Mouse (Mus musculus): ENCODE data around the gene Olfr143. TPM values are rescaled to one million over a fixed set of nuclear protein-coding genes. Genes with fewer than 3 reads are reported as not detected.

Gene Olfr143
- not detected in 4 replicates for total RNA-seq (2023)

DNA sequence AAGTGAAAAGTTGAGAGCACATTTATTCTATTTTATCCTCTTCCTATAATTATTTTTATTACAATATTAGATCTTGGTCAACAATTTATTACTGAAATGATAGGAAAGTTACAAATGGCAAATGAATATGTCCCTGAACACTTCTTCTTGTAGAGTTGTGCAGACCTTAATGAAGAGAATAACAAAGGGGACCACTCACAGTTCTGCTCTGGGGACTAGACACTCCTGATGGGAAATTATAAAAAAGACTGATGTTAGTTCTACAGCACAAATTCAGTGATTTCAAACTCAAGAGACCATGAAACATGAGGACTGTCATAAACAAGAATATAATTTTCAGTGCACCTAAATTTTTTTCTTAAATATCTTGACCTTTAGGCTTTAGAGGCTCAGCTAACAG lies at the start of gene Olfr143:
Olfr143 (plus strand) TSS at position 301 of the 400 bp plus-strand sequence.

DNA sequence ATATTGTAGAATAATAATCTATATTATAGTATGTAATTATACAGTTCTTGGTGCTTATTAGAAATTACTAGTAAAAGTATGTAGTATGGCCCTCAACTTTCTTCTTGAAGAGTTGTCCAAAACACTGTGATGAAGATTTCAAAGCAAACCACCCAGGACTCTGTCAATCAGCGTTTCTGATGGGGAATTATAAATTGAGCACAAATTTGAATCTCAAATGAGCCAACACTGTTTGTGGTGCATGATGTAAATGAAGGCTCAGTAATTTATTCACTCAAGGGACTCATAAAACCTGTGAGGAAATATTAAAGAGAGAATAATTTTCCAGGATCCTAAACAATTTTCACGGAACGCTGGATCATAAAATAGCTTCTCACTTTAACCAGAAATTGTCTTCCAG lies 44.5 kb upstream of the Olfr143 start, which contains the start of gene Olfr893:
Olfr893 (plus strand) TSS at position 301 of the 400 bp plus-strand sequence.

DNA sequence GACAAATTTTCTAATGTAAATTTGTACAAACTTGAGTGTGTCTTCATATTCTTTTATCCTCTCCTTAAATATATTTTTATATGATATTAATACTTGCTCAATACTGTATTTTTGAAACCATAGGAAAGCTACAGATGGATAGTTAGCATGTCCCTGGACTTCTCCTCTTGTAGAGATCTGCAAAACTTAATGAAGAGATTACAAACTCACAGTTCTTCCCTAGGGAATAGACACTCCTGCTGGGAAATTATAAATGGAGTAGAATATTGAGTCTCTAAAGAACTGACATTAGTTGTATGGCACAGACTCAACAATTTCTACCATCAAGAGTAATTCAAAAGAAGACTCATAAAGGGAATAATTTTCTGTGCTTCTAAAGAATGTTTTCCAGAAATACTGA lies 34.8 kb upstream of the Olfr143 start, which contains the start of gene Olfr894:
Olfr894 (plus strand) TSS at position 301 of the 400 bp plus-strand sequence.

DNA sequence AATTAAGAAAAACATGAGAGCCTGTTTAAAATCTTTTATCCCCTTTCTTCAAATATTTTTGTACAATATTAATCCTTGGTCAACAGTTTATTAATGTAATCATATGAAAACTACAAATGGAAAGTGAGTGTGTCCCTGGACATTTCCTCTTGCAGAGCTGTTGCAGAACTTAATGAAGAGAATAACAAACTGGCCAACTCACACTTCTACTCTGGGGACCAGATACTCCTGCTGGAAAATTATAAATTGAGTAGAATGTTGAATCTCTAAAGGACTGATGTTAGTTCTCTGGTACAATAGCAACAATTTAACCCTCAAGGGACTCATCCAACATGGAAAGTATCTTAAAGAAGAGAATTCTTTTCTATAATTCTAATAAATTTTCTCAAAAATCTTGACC lies 15.0 kb downstream of the Olfr143 start, which contains the start of gene Olfr895:
Olfr895 (plus strand) TSS at position 301 of the 400 bp plus-strand sequence.

DNA sequence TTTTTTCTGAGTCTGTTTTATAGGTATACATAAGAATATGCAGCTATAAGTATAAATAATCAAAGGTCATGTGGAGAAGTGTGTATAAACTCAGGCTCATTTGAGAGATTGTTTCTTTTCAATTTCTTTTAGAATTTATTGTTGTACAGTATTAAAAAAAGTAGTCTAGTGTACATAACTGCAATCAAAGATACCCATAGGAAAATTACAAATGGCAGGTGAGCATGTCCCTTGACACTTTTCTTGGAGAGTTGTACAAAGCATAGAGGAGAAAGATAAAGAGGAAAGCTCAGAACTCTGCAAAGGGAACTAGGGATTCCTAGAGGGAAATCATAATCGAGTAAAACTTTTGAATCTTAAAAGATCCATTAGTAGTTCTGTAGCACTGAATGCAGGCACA lies 38.2 kb downstream of the Olfr143 start, which contains the start of gene Olfr896-ps1:
Olfr896-ps1 (plus strand) TSS at position 301 of the 400 bp plus-strand sequence.

Other genes starting within 250 kb of the Olfr143 start
- not detected in 4 replicates for gene Olfr883, start 227.0 kb upstream of the Olfr143 start, total RNA-seq (2023)
- not detected in 4 replicates for gene Olfr884, start 206.2 kb upstream of the Olfr143 start, total RNA-seq (2023)
- gene Olfr885, start 191.5 kb upstream of the Olfr143 start, total RNA-seq (2023) = not detected in 4 replicates
- not detected in 4 replicates for gene Olfr887, start 168.7 kb upstream of the Olfr143 start, total RNA-seq (2023)
- gene Olfr888, start 144.6 kb upstream of the Olfr143 start, total RNA-seq (2023) = not detected in 4 replicates
- 0.09 to 0.19 TPM in 2 of 4 replicates, not detected in the others for gene Olfr889, start 137.6 kb upstream of the Olfr143 start, total RNA-seq (2023)
- gene Olfr890, start 110.3 kb upstream of the Olfr143 start, total RNA-seq (2023) = not detected in 4 replicates
- not detected in 4 replicates for gene Olfr891, start 72.0 kb upstream of the Olfr143 start, total RNA-seq (2023)
- not detected in 4 replicates for gene Olfr893, start 44.4 kb upstream of the Olfr143 start, total RNA-seq (2023)
- not detected in 4 replicates for gene Olfr894, start 34.7 kb upstream of the Olfr143 start, total RNA-seq (2023)
- not detected in 4 replicates for gene Olfr895, start 15.1 kb downstream of the Olfr143 start, total RNA-seq (2023)
- gene Olfr896-ps1, start 38.3 kb downstream of the Olfr143 start, total RNA-seq (2023) = not detected in 4 replicates
- gene Olfr25, start 76.3 kb downstream of the Olfr143 start, total RNA-seq (2023) = not detected in 4 replicates
- not detected in 4 replicates for gene Olfr898, start 95.6 kb downstream of the Olfr143 start, total RNA-seq (2023)
- not detected in 4 replicates for gene Olfr250, start 114.1 kb downstream of the Olfr143 start, total RNA-seq (2023)
- gene Olfr251, start 124.3 kb downstream of the Olfr143 start, total RNA-seq (2023) = not detected in 4 replicates
- not detected in 4 replicates for gene Olfr147, start 148.9 kb downstream of the Olfr143 start, total RNA-seq (2023)
- gene Olfr901, start 176.7 kb downstream of the Olfr143 start, total RNA-seq (2023) = not detected in 4 replicates
- gene Olfr902, start 194.9 kb downstream of the Olfr143 start, total RNA-seq (2023) = not detected in 4 replicates
- not detected in 4 replicates for gene Olfr904, start 210.4 kb downstream of the Olfr143 start, total RNA-seq (2023)
- gene Olfr905, start 218.3 kb downstream of the Olfr143 start, total RNA-seq (2023) = 0.18 TPM in 1 of 4 replicates, not detected in the others
- not detected in 4 replicates for gene Olfr906, start 234.3 kb downstream of the Olfr143 start, total RNA-seq (2023)
- not detected in 4 replicates for gene Olfr907, start 243.0 kb downstream of the Olfr143 start, total RNA-seq (2023)